Mouse (Mus musculus): ENCODE results near the gene Acp7. TPM values are rescaled to one million over a fixed set of nuclear protein-coding genes. Genes with fewer than 3 reads are reported as not detected.
"Not testable (repeated sequence)": the region's sequence is repeated elsewhere in the genome, so short reads cannot be mapped to it uniquely, and the experiment has no call there.

Gene Acp7
- total RNA-seq (2022): not detected

GRCm38 (mm10) chr7:28631073-28631472 is at the start of gene Acp7:
Gene Acp7 (minus strand): TSS chr7:28631332.
- no peak for DNase-seq (ENCODE audit: low spot score in 2 of 2)

- no peak for DNase-seq (ENCODE audit: low spot score in 2 of 2)
Measured at GRCm38 (mm10) chr7:28677624-28678023, 46.5 kb upstream of the Acp7 start.

- no peak for DNase-seq (ENCODE audit: low spot score in 2 of 2)
Measured at GRCm38 (mm10) chr7:28676811-28677541, 45.8 kb upstream of the Acp7 start.

- DNase-seq (ENCODE audit: low spot score in 2 of 2): no peak
Measured at GRCm38 (mm10) chr7:28675746-28676145, 44.6 kb upstream of the Acp7 start.

- no peak for DNase-seq (ENCODE audit: low spot score in 2 of 2)
Measured at GRCm38 (mm10) chr7:28674994-28675393, 43.9 kb upstream of the Acp7 start.

GRCm38 (mm10) chr7:28672786-28673185 is 41.7 kb upstream of the Acp7 start:
- DNase-seq (ENCODE audit: low spot score in 2 of 2): not testable (repeated sequence)

- no peak for DNase-seq (ENCODE audit: low spot score in 2 of 2)
Measured at GRCm38 (mm10) chr7:28672276-28672675, 41.1 kb upstream of the Acp7 start.

- no peak for DNase-seq (ENCODE audit: low spot score in 2 of 2)
Measured at GRCm38 (mm10) chr7:28671172-28671571, 40.0 kb upstream of the Acp7 start.

GRCm38 (mm10) chr7:28665620-28666579 is 34.8 kb upstream of the Acp7 start:
- no peak for DNase-seq (ENCODE audit: low spot score in 2 of 2)

- DNase-seq (ENCODE audit: low spot score in 2 of 2): no peak
Measured at GRCm38 (mm10) chr7:28656430-28656829, 25.3 kb upstream of the Acp7 start.

GRCm38 (mm10) chr7:28651157-28651556 is 20.0 kb upstream of the Acp7 start:
- DNase-seq (ENCODE audit: low spot score in 2 of 2): no peak

- no peak for DNase-seq (ENCODE audit: low spot score in 2 of 2)
Measured at GRCm38 (mm10) chr7:28647016-28647415, 15.9 kb upstream of the Acp7 start.

- DNase-seq (ENCODE audit: low spot score in 2 of 2): no peak
Measured at GRCm38 (mm10) chr7:28645947-28646475, 14.9 kb upstream of the Acp7 start.

- no peak for DNase-seq (ENCODE audit: low spot score in 2 of 2)
Measured at GRCm38 (mm10) chr7:28645366-28645765, 14.2 kb upstream of the Acp7 start.

GRCm38 (mm10) chr7:28641546-28641945 is 10.4 kb upstream of the Acp7 start:
- DNase-seq (ENCODE audit: low spot score in 2 of 2): no peak

GRCm38 (mm10) chr7:28637511-28637910 is 6.4 kb upstream of the Acp7 start:
- DNase-seq (ENCODE audit: low spot score in 2 of 2): no peak

GRCm38 (mm10) chr7:28634128-28634527 is 3.0 kb upstream of the Acp7 start:
- no peak for DNase-seq (ENCODE audit: low spot score in 2 of 2)

- DNase-seq (ENCODE audit: low spot score in 2 of 2): no peak
Measured at GRCm38 (mm10) chr7:28624791-28625190, 6.3 kb downstream of the Acp7 start.

- no peak for DNase-seq (ENCODE audit: low spot score in 2 of 2)
Measured at GRCm38 (mm10) chr7:28619098-28619715, 11.9 kb downstream of the Acp7 start.

- DNase-seq (ENCODE audit: low spot score in 2 of 2): no peak
Measured at GRCm38 (mm10) chr7:28605951-28606350, 25.2 kb downstream of the Acp7 start.

- not testable (repeated sequence) for DNase-seq (ENCODE audit: low spot score in 2 of 2)
Measured at GRCm38 (mm10) chr7:28603788-28604187, 27.3 kb downstream of the Acp7 start.

GRCm38 (mm10) chr7:28603136-28603535 is 28.0 kb downstream of the Acp7 start:
- DNase-seq (ENCODE audit: low spot score in 2 of 2): no peak

Data from gastrocnemius, adult 8-10 months (tissue).